Mouse (Mus musculus) kidney, embryonic 16.5 days (tissue): Measurements from ENCODE around the gene Usp27x. TPM values are rescaled to one million over a fixed set of nuclear protein-coding genes. Genes with fewer than 3 reads are reported as not detected.

Source experiments
- ATAC-seq: fragments of 200-750 bp; cut with Nextera tagmentation; 2 replicates; pipeline ENCODE4 v1.8.0; 2017; ENCODE audit warnings: moderate TSS enrichment; ENCODE audit not compliant: low FRiP score, low TSS enrichment
- H3K27ac ChIP-seq: fragments of 300-500 bp; sonication (generic); 2 replicates; pipeline ENCODE4 v1.5.1; 2014; ENCODE audit warnings: low read length
- H3K27me3 ChIP-seq: fragments of 300-500 bp; sonication (generic); 2 replicates; pipeline ENCODE4 v1.6.1; 2014; ENCODE audit warnings: low read length, control low read depth, mixed read lengths; ENCODE audit not compliant: insufficient read depth
- H3K36me3 ChIP-seq: fragments of 300-500 bp; sonication (generic); 2 replicates; pipeline ENCODE4 v1.6.1; 2014; ENCODE audit warnings: low read length, control low read depth, mixed read lengths; ENCODE audit not compliant: insufficient read depth
- H3K4me1 ChIP-seq: fragments of 300-500 bp; sonication (generic); 2 replicates; pipeline ENCODE4 v1.6.1; 2014; ENCODE audit warnings: low read length, control low read depth, mixed read lengths; ENCODE audit not compliant: insufficient read depth
- H3K4me2 ChIP-seq: fragments of 300-500 bp; sonication (generic); replicated peaks from 2 replicates; pipeline ENCODE4 v1.6.1; 2014; ENCODE audit warnings: low read depth, low read length
- H3K4me3 ChIP-seq: fragments of 300-500 bp; sonication (generic); 2 replicates; pipeline ENCODE4 v1.5.1; 2014; ENCODE audit warnings: mild to moderate bottlenecking, low read length
- H3K9ac ChIP-seq: fragments of 300-500 bp; sonication (generic); replicated peaks from 2 replicates; pipeline ENCODE4 v1.6.1; 2014; ENCODE audit warnings: low read length
- H3K9me3 ChIP-seq: fragments of 300-500 bp; sonication (generic); 2 replicates; pipeline ENCODE4 v1.6.1; 2016; ENCODE audit warnings: low read length, control low read depth
- WGBS: fragments of 180-500 bp; shearing (Covaris S2); extraction: QIAGEN DNeasy Blood & Tissue Kit; methylation state at CpG from one replicate; pipeline ENCODE4 v1.1.7; 2014; 5-methylcytosine and 5-hydroxymethylcytosine counted together
- polyA plus RNA-seq: library from polyadenylated mRNA; unstranded; fragments of >200 nt; fragmentation: Nextera tagmentation; extraction: Ambion mirVana; gene quantifications from 2 replicates; pipeline ENCODE4 v1.2.1, GENCODE M21; 2015

Usp27x gene
- polyA plus RNA-seq, 1 experiment from 2014 or later, result 0.61 TPM

DNA sequence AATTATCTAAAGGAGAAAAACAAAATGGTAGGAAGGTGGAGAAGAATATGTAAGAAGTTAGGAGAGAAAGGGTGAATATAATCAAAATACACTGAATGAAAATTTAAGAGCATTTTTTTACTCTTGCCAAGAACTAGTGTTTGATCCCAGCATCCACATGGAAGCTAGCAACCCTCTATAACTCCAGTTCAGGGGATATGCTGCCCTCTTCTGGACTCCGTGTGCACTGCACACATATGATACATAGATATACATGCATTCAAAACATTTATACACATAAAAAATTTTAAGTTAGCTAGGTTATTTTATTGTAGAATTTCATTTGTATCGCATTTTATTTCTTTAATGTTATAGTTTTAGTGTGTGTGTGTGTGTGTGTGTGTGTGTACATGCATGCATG, 50.2 kb downstream of the Usp27x start:
- Histone ChIP-seq H3K9ac (no peak overlapping the region), H3K4me3 (no peak overlapping the region), H3K9me3 (no peaks in the 10 kb centered on the region), H3K4me2 (no peak overlapping the region), H3K4me1 (no peaks in the 10 kb centered on the region), H3K27me3 (no peaks in the 10 kb centered on the region; the same call in 1 of the 2 replicates), H3K27ac (no peak overlapping the region), H3K36me3 (no peaks in the 10 kb centered on the region)
- no peak for ATAC-seq
- WGBS, result 47% methylated on average over 2 of the region's 2 CpGs

DNA sequence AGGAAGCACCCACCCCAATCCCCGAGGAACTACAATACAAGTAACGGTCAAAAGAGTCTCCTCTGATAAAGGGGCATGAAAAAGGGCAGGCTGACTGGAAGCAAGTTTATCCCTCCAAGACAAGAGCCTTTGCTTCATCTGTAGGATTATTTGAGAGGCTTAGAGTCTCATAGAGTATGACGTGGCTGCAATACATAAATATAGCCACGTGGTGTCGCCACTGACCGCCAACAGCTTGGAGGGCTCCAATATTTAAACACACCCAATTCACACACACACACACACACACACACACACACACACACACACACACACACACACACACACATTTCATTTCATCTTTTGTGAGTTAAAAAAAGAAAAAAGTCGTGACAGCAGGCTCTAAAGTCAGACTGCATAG, 53.3 kb downstream of the Usp27x start:
- Histone ChIP-seq H3K9me3 (no peaks in the 10 kb centered on the region), H3K36me3 (no peaks in the 10 kb centered on the region), H3K4me2 (no peak overlapping the region), H3K9ac (no peak overlapping the region), H3K27me3 (no peaks in the 10 kb centered on the region), H3K4me3 (no peak overlapping the region), H3K4me1 (no peaks in the 10 kb centered on the region), H3K27ac (no peak overlapping the region)
- no peak for ATAC-seq
- 20% methylated on average over 7 of the region's 7 CpGs for WGBS

Other genes with a start within 250 kb of the Usp27x start
- 15.2 and 17.0 TPM in 2 replicates for gene Clcn5, start 56.5 kb downstream of the Usp27x start, polyA plus RNA-seq
- 0.18 TPM in 1 of 2 replicates, not detected in the other for gene Foxp3, start 197.8 kb upstream of the Usp27x start, polyA plus RNA-seq
- gene Ppp1r3f, start 198.5 kb upstream of the Usp27x start, polyA plus RNA-seq, result 1.9 and 2.2 TPM in 2 replicates
- gene Ccdc22, start 229.7 kb upstream of the Usp27x start, polyA plus RNA-seq, result 35.3 and 36.6 TPM in 2 replicates
- 0.04 and 0.09 TPM in 2 replicates for gene Cacna1f, start 231.3 kb upstream of the Usp27x start, polyA plus RNA-seq